Mouse (Mus musculus): ENCODE measurements at regions not wholly inside any gene's neighbourhood (a gene's known extent, or its start where the extent isn't known, plus 50 kb on each side); places are given as distances from the start of the nearest gene placed in this dataset.

DNA sequence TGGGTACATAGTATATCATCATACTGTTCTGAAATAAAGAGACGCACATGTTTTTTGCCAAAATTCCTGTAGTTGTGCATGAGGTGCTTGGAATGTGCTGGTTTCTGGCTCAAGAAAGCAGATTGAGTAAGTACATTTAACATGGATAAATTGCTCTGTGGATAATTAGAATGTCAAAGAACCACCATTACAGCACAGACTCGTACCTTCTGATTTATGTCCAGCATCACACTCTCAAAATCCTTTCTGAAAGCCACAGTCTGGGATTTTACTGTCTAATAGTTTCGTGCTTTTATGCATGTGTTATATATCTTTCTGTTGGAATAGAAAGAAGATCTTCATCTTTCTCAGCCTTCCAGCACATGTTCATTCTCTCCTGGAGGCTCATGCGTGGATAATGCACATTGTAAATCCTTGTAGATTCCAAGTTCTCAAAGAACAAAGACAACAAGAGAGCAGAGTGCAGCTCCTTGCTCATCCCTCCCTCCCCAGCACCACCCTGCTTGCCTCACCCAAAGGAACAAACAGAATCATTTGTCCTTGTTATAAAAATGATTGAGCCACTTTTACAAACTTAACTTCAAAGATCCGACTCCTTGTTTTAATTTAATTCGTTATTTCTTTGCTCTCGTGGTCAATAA is 348.9 kb upstream of the Ctso start:
- Histone ChIP-seq H3K27me3 (no peaks in the 10 kb centered on the region), H3K27ac (no peak overlapping the region), H3K4me2 (replicated peaks) (no peak overlapping the region), H3K9me3 (no peaks in the 10 kb centered on the region), H3K4me1 (no peaks in the 10 kb centered on the region; the same call in 1 of the 2 replicates), H3K9ac (no peak overlapping the region), H3K36me3 (no peaks in the 10 kb centered on the region), H3K4me3 (no peak overlapping the region)
- 73% methylated on average over 7 of the region's 7 CpGs for WGBS
- no peak for ATAC-seq (ENCODE audit: insufficient number of reproducible peaks, insufficient read depth, low FRiP score, low TSS enrichment)

DNA sequence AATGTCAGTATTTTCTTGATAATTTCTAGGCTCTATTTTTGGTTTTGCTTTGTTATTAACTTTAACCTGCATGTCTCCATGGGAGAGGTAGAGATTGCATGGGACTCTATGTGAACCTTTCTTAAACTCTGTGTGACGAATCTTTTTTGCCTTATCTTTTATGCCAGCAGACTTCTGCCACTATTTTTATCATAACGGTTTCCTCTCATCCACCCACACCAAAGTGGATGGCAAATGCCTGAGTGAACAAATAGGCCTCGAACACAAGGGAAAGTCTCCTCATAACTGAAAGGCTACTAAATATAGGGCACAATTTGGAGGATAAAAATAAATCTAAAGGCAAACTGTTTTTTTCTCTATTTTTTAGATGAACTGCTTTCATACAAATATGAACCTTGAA is 343.3 kb upstream of the Ctso start:
- Histone ChIP-seq H3K9ac (no peak overlapping the region), H3K27ac (no peak overlapping the region), H3K9me3 (no peaks in the 10 kb centered on the region), H3K36me3 (no peaks in the 10 kb centered on the region), H3K4me3 (no peak overlapping the region), H3K27me3 (no peaks in the 10 kb centered on the region), H3K4me1 (no peaks in the 10 kb centered on the region), H3K4me2 (replicated peaks) (no peak overlapping the region)
- ATAC-seq (ENCODE audit: insufficient number of reproducible peaks, insufficient read depth, low FRiP score, low TSS enrichment), result no peak
- WGBS, result 92% methylated on average over 3 of the region's 3 CpGs

DNA sequence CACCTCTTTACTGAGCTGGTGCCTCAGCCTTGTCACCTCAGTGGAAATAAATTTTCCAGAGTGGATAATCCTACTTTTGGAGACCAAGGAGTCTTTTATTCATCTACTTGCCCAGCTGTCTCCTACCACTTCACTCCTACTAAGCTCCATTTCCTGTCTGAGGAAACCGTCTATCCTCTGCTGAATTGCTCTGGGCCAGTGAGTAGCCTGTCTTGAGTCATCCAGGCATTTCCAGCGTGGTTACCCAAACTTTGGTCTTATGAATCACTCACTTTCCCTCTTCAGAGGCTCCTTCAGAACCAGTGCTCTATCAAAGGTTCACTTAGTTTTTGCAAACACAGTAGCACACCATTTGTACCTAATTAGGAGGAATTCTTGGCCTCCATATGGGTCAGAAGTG is 303.2 kb upstream of the Ctso start:
- Histone ChIP-seq H3K9ac (no peak overlapping the region), H3K4me1 (no peaks in the 10 kb centered on the region), H3K27ac (no peak overlapping the region), H3K4me2 (replicated peaks) (no peak overlapping the region), H3K27me3 (no peaks in the 10 kb centered on the region), H3K36me3 (no peaks in the 10 kb centered on the region), H3K4me3 (no peak overlapping the region), H3K9me3 (no peaks in the 10 kb centered on the region)
- 33% methylated on average over 2 of the region's 2 CpGs for WGBS
- no peak for ATAC-seq (ENCODE audit: insufficient number of reproducible peaks, insufficient read depth, low FRiP score, low TSS enrichment)

DNA sequence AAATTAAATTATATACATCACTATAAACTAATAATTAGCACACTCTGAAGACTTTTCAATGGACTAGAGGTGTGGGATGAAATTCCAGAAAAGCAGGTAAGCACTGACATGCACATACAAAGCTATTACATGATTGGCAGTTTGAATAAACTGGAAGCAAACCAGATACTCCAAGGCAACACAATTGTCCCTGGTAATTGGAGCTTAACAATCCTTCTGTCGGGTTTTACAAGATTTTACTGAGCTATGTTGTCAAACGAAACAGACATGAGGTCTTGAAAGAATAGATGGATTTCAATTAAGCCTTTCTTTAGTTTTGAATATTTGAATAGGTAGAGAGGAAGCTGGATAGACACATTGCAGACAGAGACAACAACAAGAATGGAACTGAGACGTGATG is 273.9 kb upstream of the Ctso start:
- WGBS, result 30% methylated on average over 3 of the region's 3 CpGs
- H3K9me3 ChIP-seq, result no peaks in the 10 kb centered on the region
- no peak overlapping the region for H3K27ac ChIP-seq
- H3K27me3 ChIP-seq, result no peaks in the 10 kb centered on the region
- H3K4me1 ChIP-seq, result no peaks in the 10 kb centered on the region
- no peaks in the 10 kb centered on the region for H3K36me3 ChIP-seq
- no peak overlapping the region for H3K9ac ChIP-seq
- no peak for ATAC-seq (ENCODE audit: insufficient number of reproducible peaks, insufficient read depth, low FRiP score, low TSS enrichment)
- H3K4me3 ChIP-seq, result no peak overlapping the region
- H3K4me2 ChIP-seq (replicated peaks), result no peak overlapping the region

DNA sequence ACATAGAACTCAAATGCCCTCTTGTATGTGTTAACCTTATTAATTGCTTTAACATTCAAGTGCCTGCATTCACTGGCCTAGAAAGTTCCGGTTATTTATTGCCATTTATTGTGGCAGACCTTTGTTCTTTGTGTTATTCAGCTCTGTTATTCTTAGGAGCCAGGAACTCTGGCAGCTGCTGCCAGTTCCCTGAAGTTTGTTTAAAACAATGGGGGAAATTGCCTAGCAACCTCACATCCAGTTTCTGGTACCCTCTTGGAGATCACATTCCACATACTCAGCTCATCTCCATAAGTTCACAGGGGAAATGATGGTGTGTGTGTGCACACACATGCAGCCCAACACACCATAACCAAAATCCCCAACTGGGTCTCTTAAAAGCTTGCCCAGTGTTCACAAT is 270.8 kb upstream of the Ctso start:
- ATAC-seq (ENCODE audit: insufficient number of reproducible peaks, insufficient read depth, low FRiP score, low TSS enrichment), result no peak
- WGBS, result 55% methylated on average over 1 of the region's 1 CpGs
- Histone ChIP-seq H3K27me3 (no peaks in the 10 kb centered on the region), H3K4me1 (no peaks in the 10 kb centered on the region), H3K4me3 (no peak overlapping the region), H3K4me2 (replicated peaks) (no peak overlapping the region), H3K9me3 (no peaks in the 10 kb centered on the region), H3K36me3 (no peaks in the 10 kb centered on the region), H3K9ac (no peak overlapping the region), H3K27ac (no peak overlapping the region)

DNA sequence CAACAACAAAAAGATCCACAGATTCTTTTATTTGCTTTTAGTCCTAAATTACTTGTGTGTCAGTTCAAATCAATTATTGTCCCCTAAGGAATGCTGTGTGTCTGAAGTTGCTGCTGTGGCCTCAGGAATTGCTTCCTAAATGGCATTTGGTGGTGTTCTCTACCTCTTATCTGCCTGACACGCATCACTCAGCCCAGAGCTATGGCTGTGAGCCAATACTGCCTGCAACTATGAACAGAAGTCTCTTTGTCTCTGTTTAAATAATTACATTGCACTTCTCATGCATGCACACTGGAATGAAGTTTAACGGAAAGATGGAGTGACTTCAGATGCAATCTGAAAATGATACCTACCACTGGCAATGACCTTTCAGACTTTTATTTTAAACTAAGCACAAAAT is 266.1 kb upstream of the Ctso start:
- H3K4me1 ChIP-seq, result no peaks in the 10 kb centered on the region
- H3K27ac ChIP-seq, result no peak overlapping the region
- H3K27me3 ChIP-seq, result no peaks in the 10 kb centered on the region
- no peaks in the 10 kb centered on the region for H3K9me3 ChIP-seq
- no peak overlapping the region for H3K4me3 ChIP-seq
- no peak for ATAC-seq (ENCODE audit: insufficient number of reproducible peaks, insufficient read depth, low FRiP score, low TSS enrichment)
- no peak overlapping the region for H3K9ac ChIP-seq
- no peak overlapping the region for H3K4me2 ChIP-seq (replicated peaks)
- no peaks in the 10 kb centered on the region for H3K36me3 ChIP-seq
- 23% methylated on average over 2 of the region's 2 CpGs for WGBS

DNA sequence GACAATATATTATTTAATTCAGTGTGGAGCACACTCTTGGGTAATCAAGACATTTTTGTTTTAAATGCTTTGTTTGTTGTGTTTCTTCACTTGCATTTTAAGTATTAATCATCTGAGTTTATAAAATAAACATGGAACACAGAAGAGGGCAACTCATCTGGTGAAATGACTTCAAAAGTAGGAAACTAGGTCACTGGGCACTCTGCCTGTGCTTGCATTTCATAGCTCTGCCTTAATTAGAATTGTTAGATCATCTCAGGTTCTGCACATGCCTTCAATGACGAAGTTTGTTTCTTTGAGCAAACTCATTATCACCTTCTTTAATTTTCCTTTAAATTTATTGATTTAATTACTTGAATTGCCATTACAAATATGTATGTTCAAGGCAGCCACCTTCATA is 255.8 kb upstream of the Ctso start:
- ATAC-seq (ENCODE audit: insufficient number of reproducible peaks, insufficient read depth, low FRiP score, low TSS enrichment), result no peak
- Histone ChIP-seq H3K4me3 (no peak overlapping the region), H3K27me3 (no peaks in the 10 kb centered on the region), H3K4me2 (replicated peaks) (no peak overlapping the region), H3K9ac (no peak overlapping the region), H3K4me1 (no peaks in the 10 kb centered on the region), H3K9me3 (no peaks in the 10 kb centered on the region), H3K36me3 (no peaks in the 10 kb centered on the region), H3K27ac (no peak overlapping the region)
- WGBS, result 70% methylated on average over 1 of the region's 1 CpGs

DNA sequence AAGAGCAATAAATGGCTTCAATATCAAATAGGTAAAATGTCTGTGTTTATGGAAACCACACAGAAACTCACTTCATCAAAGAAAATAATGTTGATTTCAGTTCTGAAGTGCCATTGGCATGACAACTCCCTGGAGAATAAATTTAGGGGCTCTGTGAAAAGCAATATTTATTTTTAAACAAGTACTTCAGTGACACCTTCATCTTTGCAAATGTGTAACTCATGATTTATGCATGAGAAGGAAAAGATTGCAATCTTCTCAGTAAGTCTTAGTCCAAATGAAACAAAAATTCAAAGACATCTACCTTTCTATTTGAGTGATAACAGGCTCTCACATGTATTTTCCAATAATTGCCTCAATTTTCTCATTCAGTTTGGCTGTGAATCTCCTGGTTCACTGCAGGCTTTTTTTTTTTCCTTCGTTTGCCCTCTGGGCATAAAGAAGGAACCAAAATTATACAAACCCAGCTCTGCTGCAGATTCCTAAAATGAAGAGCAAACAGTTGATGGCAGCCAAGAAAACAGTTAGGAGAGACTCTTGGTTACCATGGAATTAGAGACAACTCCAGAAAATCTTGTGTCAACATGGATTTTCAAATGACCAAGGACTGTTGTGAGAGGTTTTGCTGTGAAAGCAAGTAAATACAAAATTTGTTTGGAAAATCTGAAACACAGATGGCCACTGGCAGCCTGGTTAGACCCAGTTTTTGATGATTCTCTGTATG is 230.3 kb upstream of the Ctso start:
- Histone ChIP-seq H3K36me3 (no peaks in the 10 kb centered on the region), H3K4me2 (replicated peaks) (no peak overlapping the region), H3K27me3 (no peaks in the 10 kb centered on the region), H3K4me3 (no peak overlapping the region), H3K9me3 (no peaks in the 10 kb centered on the region), H3K9ac (no peak overlapping the region), H3K4me1 (no peaks in the 10 kb centered on the region), H3K27ac (no peak overlapping the region)
- no peak for ATAC-seq (ENCODE audit: insufficient number of reproducible peaks, insufficient read depth, low FRiP score, low TSS enrichment)
- 39% methylated on average over 1 of the region's 1 CpGs for WGBS

DNA sequence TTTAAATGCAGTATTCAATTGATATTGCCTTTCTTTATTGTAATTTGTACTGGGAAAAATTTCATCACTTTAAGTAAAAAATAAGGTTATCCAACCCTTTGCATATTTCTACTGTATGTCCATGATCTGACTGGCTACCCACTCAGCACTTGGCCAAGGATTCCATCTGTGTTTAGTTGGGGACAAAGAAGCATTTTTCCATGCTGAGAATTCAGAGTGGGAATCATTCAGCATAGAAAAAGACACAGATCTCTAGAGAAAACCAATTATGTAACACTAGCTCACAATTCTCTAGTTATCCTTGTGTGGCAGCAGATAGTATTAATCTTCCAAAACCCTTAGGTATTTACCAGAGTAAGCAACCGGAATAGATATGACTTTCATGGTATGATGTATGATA is 213.5 kb upstream of the Ctso start:
- no peaks in the 10 kb centered on the region for H3K27me3 ChIP-seq
- 91% methylated on average over 1 of the region's 1 CpGs for WGBS

DNA sequence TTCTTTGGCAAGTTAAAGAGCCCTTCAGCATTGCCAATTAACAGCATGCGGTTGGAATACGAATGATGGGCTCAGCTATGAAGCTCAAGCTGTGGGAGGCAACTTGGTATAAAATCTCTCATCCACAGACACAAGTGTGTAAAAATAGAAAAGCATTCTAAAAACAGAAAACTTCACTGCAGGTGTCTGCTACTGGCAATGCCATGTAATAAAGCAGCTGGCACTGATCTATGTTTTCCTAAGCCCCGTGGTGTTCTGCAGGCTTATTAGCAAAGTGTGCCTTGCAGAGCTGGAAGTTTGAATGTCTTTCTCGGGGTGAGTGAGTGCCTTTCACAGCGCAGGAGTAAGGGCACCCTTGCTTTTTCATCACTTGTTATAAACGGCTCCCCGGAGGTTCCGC is 196.9 kb upstream of the Ctso start:
- Histone ChIP-seq H3K4me2 (replicated peaks) (no peak overlapping the region), H3K4me1 (no peaks in the 10 kb centered on the region), H3K27ac (no peak overlapping the region), H3K9me3 (no peaks in the 10 kb centered on the region), H3K9ac (no peak overlapping the region), H3K36me3 (no peaks in the 10 kb centered on the region), H3K27me3 (no peaks in the 10 kb centered on the region), H3K4me3 (no peak overlapping the region)
- no peak for ATAC-seq (ENCODE audit: insufficient number of reproducible peaks, insufficient read depth, low FRiP score, low TSS enrichment)
- WGBS, result 79% methylated on average over 8 of the region's 8 CpGs

More for the DNA sequence above, 213.5 kb upstream of the Ctso start:
- no peaks in the 10 kb centered on the region for H3K9me3 ChIP-seq
- no peaks in the 10 kb centered on the region for H3K4me1 ChIP-seq
- ATAC-seq (ENCODE audit: insufficient number of reproducible peaks, insufficient read depth, low FRiP score, low TSS enrichment), result no peak
- no peak overlapping the region for H3K27ac ChIP-seq
- no peak overlapping the region for H3K4me3 ChIP-seq
- H3K4me2 ChIP-seq (replicated peaks), result no peak overlapping the region
- H3K36me3 ChIP-seq, result no peaks in the 10 kb centered on the region
- H3K9ac ChIP-seq, result no peak overlapping the region

DNA sequence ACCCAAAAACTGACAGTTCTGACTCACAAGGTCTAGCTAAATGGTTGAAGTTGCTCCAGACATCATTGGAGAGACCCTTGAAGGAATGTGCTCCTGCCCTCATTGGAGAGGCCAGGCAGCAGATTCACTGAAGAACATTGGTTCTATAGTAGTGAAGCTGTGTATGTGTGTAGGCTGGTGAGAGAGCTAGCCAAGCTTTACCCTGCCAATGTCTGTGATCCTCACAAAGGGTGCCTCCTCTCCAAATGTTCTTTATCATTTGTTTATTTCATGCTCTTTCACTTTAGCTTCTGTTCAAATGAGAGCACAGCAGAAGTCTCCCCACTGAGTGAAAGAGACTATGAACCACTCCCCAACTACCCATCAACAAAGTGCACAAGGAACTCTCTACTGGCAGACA is 195.6 kb upstream of the Ctso start:
- H3K4me2 ChIP-seq (replicated peaks), result no peak overlapping the region
- H3K27me3 ChIP-seq, result no peaks in the 10 kb centered on the region
- no peaks in the 10 kb centered on the region for H3K36me3 ChIP-seq
- ATAC-seq (ENCODE audit: insufficient number of reproducible peaks, insufficient read depth, low FRiP score, low TSS enrichment), result no peak
- no peaks in the 10 kb centered on the region for H3K9me3 ChIP-seq
- no peak overlapping the region for H3K27ac ChIP-seq
- H3K4me1 ChIP-seq, result no peaks in the 10 kb centered on the region
- no peak overlapping the region for H3K9ac ChIP-seq
- H3K4me3 ChIP-seq, result no peak overlapping the region

DNA sequence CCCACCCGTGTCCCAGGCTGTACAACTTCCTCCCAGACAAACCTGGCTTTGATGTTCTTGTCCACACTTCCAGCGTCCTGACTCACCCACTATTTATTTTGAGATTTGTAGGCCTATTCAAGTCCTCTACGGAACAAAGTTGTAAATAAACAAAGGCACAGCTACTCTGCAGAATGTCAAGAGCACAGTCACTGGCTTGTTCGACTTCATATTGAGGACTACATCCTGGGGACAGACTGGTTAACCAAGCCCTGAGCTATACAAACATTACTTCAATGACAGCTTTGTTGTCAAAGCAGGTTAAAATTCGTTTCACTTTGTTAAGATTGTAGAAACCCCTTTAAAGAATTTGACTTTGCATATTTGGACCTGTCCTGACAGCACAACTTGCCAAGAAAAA is 190.3 kb upstream of the Ctso start:
- H3K9me3 ChIP-seq, result no peaks in the 10 kb centered on the region
- 35% methylated on average over 5 of the region's 5 CpGs for WGBS
- H3K4me1 ChIP-seq, result no peaks in the 10 kb centered on the region
- ATAC-seq (ENCODE audit: insufficient number of reproducible peaks, insufficient read depth, low FRiP score, low TSS enrichment), result no peak; the same call in 1 of the 2 replicates
- H3K4me3 ChIP-seq, result no peak overlapping the region
- no peak overlapping the region for H3K9ac ChIP-seq
- no peak overlapping the region for H3K4me2 ChIP-seq (replicated peaks)
- H3K27me3 ChIP-seq, result no peaks in the 10 kb centered on the region
- no peak overlapping the region for H3K27ac ChIP-seq
- no peaks in the 10 kb centered on the region for H3K36me3 ChIP-seq

Measured in embryonic facial prominence, embryonic 12.5 days (tissue).